Mouse (Mus musculus) olfactory bulb, adult 2 months (tissue): ENCODE data around the gene Akap6.

Experiments
- CTCF ChIP-seq: fragments of 200-500 bp; IDR thresholded peaks from 2 replicates; pipeline ENCODE4 v1.5.1; 2012; ENCODE audit warnings: low read depth, mild to moderate bottlenecking, low read length, moderate library complexity; ENCODE audit not compliant: insufficient read depth
- POLR2A ChIP-seq: fragments of 200-500 bp; IDR thresholded peaks from 2 replicates; pipeline ENCODE4 v1.6.1; 2012; ENCODE audit warnings: mild to moderate bottlenecking, low read depth, low read length, moderate library complexity; ENCODE audit not compliant: insufficient read depth

DNA sequence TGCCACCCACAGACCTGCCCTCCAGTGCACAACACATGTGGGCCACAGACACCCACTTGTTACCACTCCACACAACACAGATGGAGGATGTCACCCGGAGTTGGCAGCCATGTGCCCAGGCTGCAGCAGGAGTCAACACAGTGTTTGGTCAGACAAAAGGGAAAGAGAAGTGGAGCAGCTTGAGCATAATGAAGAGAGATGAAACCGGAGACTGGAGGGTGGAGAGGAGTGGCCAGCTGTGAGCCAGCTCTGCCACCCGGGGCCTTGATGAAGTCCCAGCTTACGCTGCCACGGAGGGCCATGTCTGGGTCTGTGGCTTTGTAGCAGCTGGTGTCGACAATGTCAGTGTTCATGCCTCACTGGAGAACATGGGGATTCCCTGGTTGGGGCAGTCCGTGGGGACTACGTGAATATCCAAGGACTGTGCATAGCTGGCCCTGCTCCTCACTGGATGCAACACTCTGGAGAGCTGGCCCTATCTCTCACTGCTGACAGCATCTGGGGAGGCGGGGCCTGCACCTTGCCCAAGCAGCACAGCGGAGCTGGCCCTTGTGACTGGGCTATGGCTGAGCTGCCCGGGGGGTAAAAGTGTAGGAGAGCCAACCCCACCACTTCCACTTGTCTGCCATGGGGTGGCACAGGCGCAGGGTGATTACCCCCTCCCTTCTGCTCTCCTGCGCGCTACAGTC, 148.8 kb downstream of the Akap6 start:
- TF ChIP-seq POLR2A = no peak
- no peak for TF ChIP-seq CTCF
